Mouse (Mus musculus) heart, embryonic 13.5 days (tissue): ENCODE data around the gene Dab1. TPM values are rescaled to one million over a fixed set of nuclear protein-coding genes. Genes with fewer than 3 reads are reported as not detected.

ENCODE experiments used
- ATAC-seq: fragments of 200-750 bp; cut with Nextera tagmentation; 2 replicates; pipeline ENCODE4 v1.8.0; 2017; ENCODE audit warnings: moderate TSS enrichment; ENCODE audit not compliant: insufficient number of reproducible peaks, low FRiP score, low TSS enrichment; ENCODE audit errors: extremely low read depth
- H3K27ac ChIP-seq: fragments of 300-500 bp; sonication (generic); replicated peaks from 2 replicates; pipeline ENCODE4 v1.5.1; 2015; ENCODE audit warnings: moderate library complexity, mild to moderate bottlenecking, inconsistent platforms
- H3K27me3 ChIP-seq: fragments of 300-500 bp; sonication (generic); replicated peaks from 2 replicates; pipeline ENCODE4 v1.6.1; 2015; ENCODE audit warnings: mild to moderate bottlenecking, inconsistent platforms
- H3K36me3 ChIP-seq: fragments of 300-500 bp; sonication (generic); 2 replicates; pipeline ENCODE4 v1.6.1; 2015; ENCODE audit warnings: mild to moderate bottlenecking, inconsistent platforms
- H3K4me1 ChIP-seq: fragments of 300-500 bp; sonication (generic); 2 replicates; pipeline ENCODE4 v1.6.1; 2015; ENCODE audit warnings: inconsistent platforms
- H3K4me2 ChIP-seq: fragments of 300-500 bp; sonication (generic); 2 replicates; pipeline ENCODE4 v1.6.1; 2015; ENCODE audit warnings: inconsistent platforms, mild to moderate bottlenecking, moderate library complexity
- H3K4me3 ChIP-seq: fragments of 300-500 bp; sonication (generic); 2 replicates; pipeline ENCODE4 v1.5.1; 2015; ENCODE audit warnings: moderate library complexity, mild to moderate bottlenecking, inconsistent platforms
- H3K9ac ChIP-seq: fragments of 300-500 bp; sonication (generic); 2 replicates; pipeline ENCODE4 v1.6.1; 2015; ENCODE audit warnings: inconsistent platforms, mild to moderate bottlenecking, moderate library complexity
- H3K9me3 ChIP-seq: fragments of 300-500 bp; sonication (generic); 2 replicates; pipeline ENCODE4 v1.6.1; 2016; ENCODE audit warnings: inconsistent platforms
- WGBS: fragments of 180-500 bp; shearing (Covaris S2); methylation state at CpG from one replicate; pipeline ENCODE4 v1.1.7; 2015; ENCODE audit warnings: mixed read lengths; 5-methylcytosine and 5-hydroxymethylcytosine counted together
- polyA plus RNA-seq: library from polyadenylated mRNA; unstranded; fragments of >200 nt; fragmentation: Nextera tagmentation; extraction: Ambion mirVana; gene quantifications from 2 replicates; pipeline ENCODE4 v1.2.1, GENCODE M21; 2015

Gene Dab1
- polyA plus RNA-seq, 1 experiment from 2014 or later: 0.48 TPM

DNA sequence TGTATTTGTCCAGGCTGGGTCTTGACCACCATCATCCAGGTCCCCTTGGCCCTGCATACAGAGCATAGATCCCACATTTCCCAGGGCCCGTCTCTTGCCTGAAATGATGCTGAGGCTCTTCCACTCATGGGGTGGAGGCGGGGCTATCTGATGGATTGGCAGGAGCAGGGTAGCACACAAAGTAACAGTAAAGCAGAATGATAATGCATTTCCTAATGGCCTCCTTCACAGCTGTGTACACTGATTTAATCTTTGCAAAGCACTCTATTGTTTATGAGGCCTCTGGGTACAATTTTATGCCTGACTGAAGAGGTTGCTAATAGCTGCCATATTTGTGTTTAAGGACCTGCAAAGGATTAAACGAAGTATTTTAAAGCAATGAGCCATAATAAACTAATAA, 374.7 kb downstream of the Dab1 start:
- Histone ChIP-seq H3K4me1 (no peaks in the 10 kb centered on the region), H3K9me3 (no peaks in the 10 kb centered on the region), H3K4me3 (no peak overlapping the region), H3K36me3 (no peaks in the 10 kb centered on the region), H3K27me3 (no peaks in the 10 kb centered on the region), H3K9ac (no peak overlapping the region), H3K27ac (no peak overlapping the region), H3K4me2 (no peak overlapping the region)
- WGBS: 66% methylated on average over 3 of the region's 3 CpGs
- ATAC-seq: no peak

DNA sequence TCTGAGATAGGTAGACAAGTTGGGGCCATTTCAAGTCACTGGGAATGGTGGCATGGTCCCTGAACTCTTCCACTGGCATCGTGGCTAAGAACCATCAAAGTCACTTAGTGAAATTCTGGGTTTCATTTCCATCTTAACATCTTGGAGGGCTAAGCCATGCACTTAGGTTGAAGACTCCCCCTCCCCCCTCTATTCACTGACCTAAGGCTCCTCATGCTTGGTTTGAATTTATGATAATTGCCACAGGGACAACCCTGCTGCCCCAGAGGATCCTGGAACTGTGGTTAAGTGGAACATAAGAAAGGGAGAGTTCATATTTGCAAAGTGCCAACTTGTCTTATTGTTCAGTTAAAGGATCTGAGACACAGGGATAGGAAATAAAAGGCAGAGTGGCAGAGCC, 375.2 kb downstream of the Dab1 start:
- no peaks in the 10 kb centered on the region for H3K36me3 ChIP-seq
- H3K27ac ChIP-seq: no peak overlapping the region
- no peak overlapping the region for H3K4me3 ChIP-seq
- WGBS: 71% methylated on average over 1 of the region's 1 CpGs
- no peak for ATAC-seq
- H3K9ac ChIP-seq: no peak overlapping the region
- H3K4me1 ChIP-seq: no peaks in the 10 kb centered on the region
- no peak overlapping the region for H3K4me2 ChIP-seq
- H3K9me3 ChIP-seq: no peaks in the 10 kb centered on the region
- H3K27me3 ChIP-seq: no peaks in the 10 kb centered on the region

DNA sequence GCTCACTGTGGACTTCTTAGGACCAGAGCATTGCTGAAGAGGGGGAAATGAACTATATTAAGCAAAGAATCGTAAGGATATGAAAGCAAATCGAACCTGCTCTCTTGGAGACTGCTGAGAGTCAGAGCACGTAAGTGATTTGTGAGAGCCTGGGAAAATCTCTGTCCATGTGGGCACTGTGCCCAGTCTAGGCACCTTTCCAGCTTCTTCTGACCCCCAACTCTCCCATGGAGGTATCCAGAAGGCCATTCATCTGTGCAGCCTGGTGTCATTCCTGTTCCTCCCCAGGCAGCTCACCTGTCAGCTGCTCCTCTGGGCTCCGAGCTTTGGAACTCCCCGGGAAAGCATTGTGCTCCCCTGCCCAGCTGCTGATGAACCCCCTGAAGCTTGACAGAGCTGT, 389.2 kb downstream of the Dab1 start:
- no peaks in the 10 kb centered on the region for H3K36me3 ChIP-seq
- 58% methylated on average over 5 of the region's 5 CpGs for WGBS
- H3K9me3 ChIP-seq: no peaks in the 10 kb centered on the region
- no peak overlapping the region for H3K27ac ChIP-seq
- H3K27me3 ChIP-seq: no peaks in the 10 kb centered on the region; the same call in 1 of the 2 replicates
- no peak for ATAC-seq
- no peak overlapping the region for H3K4me3 ChIP-seq
- H3K4me1 ChIP-seq: no peaks in the 10 kb centered on the region
- H3K4me2 ChIP-seq: no peak overlapping the region
- no peak overlapping the region for H3K9ac ChIP-seq

DNA sequence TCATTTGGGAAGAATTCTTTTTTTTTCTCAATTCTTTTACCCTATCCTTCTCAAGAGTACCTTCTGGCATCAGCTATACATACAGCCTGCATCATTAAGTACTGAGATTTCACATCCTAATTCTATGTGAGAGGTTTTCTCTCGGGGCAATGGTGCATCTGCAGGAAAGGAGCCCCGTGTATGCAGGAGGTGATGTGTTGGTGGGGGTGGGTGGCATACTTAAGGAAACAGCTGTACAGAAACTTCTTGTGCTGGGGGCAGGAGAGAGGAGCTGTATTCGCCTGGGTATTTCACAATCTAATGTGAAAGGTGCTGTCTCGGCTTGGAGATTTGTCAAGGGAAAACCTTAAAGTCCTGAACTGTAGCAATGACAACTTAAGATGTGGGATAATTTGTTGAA, 392.5 kb downstream of the Dab1 start:
- Histone ChIP-seq H3K9ac (no peak overlapping the region), H3K4me1 (no peaks in the 10 kb centered on the region), H3K36me3 (no peaks in the 10 kb centered on the region), H3K27ac (no peak overlapping the region), H3K4me2 (no peak overlapping the region), H3K4me3 (no peak overlapping the region), H3K27me3 (no peaks in the 10 kb centered on the region; the same call in 1 of the 2 replicates), H3K9me3 (no peaks in the 10 kb centered on the region)
- 60% methylated on average over 4 of the region's 4 CpGs for WGBS
- no peak for ATAC-seq

DNA sequence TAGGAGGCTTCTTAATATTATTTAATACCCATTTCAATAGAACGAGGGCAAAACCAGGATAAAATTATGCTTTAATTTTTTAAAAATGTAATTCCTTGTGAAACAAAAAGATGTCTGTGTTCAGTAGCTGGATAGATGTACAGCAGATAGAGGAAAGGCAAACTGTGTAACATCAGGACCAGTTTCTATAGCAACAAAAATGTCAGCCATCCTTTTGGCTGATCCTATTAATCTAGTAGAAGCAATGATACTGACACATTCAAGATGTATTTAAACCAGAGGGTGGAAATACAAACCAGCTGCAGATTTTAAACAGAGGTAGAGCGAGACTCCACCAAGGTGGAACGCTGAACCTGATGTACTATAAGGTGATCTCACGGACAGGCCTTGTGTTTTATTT, 393.0 kb downstream of the Dab1 start:
- Histone ChIP-seq H3K4me1 (no peaks in the 10 kb centered on the region), H3K9ac (no peak overlapping the region), H3K27ac (no peak overlapping the region), H3K36me3 (no peaks in the 10 kb centered on the region), H3K4me3 (no peak overlapping the region), H3K9me3 (no peaks in the 10 kb centered on the region), H3K4me2 (no peak overlapping the region), H3K27me3 (no peaks in the 10 kb centered on the region; the same call in 1 of the 2 replicates)
- WGBS: 81% methylated on average over 4 of the region's 4 CpGs
- no peak for ATAC-seq

DNA sequence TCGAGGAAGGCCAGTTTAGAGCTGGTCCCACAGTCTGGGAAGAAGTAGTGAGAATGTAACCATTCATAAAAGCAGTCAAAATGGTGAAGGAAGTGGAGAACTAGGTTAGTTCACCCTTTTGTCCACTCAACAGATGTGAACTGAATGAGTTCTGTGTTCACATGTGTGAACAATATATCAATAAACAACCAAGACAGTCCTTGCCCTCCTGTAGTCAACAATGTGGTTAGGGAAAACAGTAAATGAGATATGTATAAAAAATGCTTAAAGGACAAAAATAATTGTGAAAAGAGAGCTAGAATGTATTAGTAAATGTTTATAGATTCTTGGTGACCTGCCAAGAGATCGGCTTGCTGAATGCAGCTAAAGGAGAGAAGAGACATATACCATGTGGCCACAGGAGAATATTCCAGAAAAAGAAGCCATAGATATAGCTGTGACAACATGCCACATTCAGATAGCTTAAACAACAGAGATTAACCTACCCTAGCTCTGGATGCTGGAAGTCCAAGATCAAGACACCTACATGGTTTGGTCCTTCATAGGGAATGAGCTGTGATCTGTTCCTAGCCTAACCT, 406.0 kb downstream of the Dab1 start:
- ATAC-seq: no peak
- no peaks in the 10 kb centered on the region for H3K27me3 ChIP-seq
- H3K4me1 ChIP-seq: no peaks in the 10 kb centered on the region
- H3K36me3 ChIP-seq: no peaks in the 10 kb centered on the region
- H3K27ac ChIP-seq: no peak overlapping the region
- WGBS: 65% methylated on average over 2 of the region's 2 CpGs
- H3K4me3 ChIP-seq: no peak overlapping the region
- no peaks in the 10 kb centered on the region for H3K9me3 ChIP-seq
- no peak overlapping the region for H3K4me2 ChIP-seq
- no peak overlapping the region for H3K9ac ChIP-seq

DNA sequence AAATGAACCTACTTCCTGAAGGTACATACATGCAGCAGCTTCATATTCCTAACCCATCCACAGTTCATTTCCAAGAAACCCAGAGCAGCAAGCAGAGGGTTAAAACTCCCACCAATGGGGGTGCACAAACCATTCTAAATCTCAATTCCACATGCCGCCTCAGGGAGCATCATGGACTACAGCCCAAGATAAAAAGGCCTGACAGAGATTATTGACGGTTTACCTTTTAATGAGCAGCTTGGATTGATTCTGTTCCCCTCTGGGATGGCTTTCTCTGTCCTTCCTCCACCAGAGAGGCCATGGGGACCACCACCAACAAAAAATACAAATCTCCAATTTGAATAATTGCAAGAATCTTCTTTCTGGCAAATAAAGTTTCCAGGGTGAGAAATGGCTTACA, 407.7 kb downstream of the Dab1 start:
- Histone ChIP-seq H3K4me1 (no peaks in the 10 kb centered on the region), H3K27me3 (no peaks in the 10 kb centered on the region), H3K27ac (no peak overlapping the region), H3K36me3 (no peaks in the 10 kb centered on the region), H3K9ac (no peak overlapping the region), H3K4me2 (no peak overlapping the region), H3K4me3 (no peak overlapping the region), H3K9me3 (no peaks in the 10 kb centered on the region)
- no peak for ATAC-seq
- 52% methylated on average over 2 of the region's 2 CpGs for WGBS

DNA sequence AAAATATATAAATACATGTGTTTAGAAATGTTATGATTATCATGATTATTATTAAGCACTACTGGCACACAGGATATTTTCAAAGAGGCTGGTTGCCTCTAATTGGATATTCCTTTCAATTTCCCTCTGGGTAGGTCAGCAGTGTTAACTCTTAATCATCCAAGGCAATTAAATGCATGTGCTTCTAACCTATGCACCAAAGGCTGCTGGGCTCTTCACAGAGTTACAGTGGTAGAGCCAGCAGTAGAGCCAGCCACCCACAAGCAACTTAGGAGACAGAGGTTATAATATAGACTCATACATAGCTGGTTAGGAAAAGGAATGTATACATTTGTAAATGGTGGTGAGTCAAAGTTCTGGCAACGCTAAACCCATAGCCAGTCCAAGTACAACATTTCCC, 408.1 kb downstream of the Dab1 start:
- ATAC-seq: no peak
- no peak overlapping the region for H3K27ac ChIP-seq
- 84% methylated on average over 1 of the region's 1 CpGs for WGBS
- no peaks in the 10 kb centered on the region for H3K27me3 ChIP-seq
- no peak overlapping the region for H3K4me2 ChIP-seq
- H3K9me3 ChIP-seq: no peaks in the 10 kb centered on the region
- no peak overlapping the region for H3K9ac ChIP-seq
- H3K4me1 ChIP-seq: no peaks in the 10 kb centered on the region
- H3K4me3 ChIP-seq: no peak overlapping the region
- H3K36me3 ChIP-seq: no peaks in the 10 kb centered on the region

DNA sequence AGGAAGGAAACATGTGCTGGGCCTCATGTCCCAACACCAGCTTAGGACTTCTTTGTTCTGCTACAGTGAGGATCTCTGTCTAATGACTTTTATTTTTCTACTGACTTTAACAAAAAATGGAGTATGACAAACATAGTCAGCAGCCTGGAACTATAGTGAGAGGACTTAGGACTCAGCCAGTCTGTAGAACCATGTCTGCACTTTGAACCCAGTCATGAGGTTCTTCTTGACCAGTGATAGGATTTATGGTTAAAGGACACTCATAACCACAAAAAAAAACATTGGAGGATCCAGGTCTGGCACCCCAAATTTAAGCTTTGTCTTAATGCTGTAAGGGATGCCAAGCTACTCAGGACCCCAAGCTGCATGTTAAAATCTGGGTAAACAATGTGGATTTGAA, 416.9 kb downstream of the Dab1 start:
- H3K4me1 ChIP-seq: no peaks in the 10 kb centered on the region
- ATAC-seq: no peak

DNA sequence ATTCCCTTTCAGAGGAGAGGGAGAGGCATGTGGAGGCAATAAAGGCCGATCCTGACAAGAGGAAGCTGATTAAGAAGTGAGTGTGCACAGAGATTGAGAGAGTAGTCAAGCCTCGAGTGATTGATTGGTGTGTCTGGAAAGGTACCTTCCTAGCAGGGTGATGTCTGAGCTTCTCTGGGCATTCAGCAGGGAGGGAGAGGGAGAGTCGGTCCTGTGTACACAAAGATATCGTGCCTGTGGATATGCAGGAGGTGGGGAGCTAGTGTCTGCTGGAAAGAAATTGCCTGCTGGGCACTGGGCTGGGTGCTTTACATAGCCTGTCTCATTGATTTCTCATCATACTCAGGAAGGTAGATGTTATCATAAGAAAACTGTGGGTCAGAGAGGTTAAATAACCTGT, 420.4 kb downstream of the Dab1 start:
- H3K4me2 ChIP-seq: no peak overlapping the region
- H3K27ac ChIP-seq: no peak overlapping the region
- H3K9me3 ChIP-seq: no peaks in the 10 kb centered on the region
- no peaks in the 10 kb centered on the region for H3K27me3 ChIP-seq
- H3K36me3 ChIP-seq: no peaks in the 10 kb centered on the region
- no peak overlapping the region for H3K4me3 ChIP-seq
- ATAC-seq: no peak
- WGBS: 31% methylated on average over 4 of the region's 4 CpGs
- H3K9ac ChIP-seq: no peak overlapping the region
- 0 out of 2 replicates have a peak, but pooled peaks cover under 1% of the 10 kb centered on the region for H3K4me1 ChIP-seq

More for the DNA sequence above, 416.9 kb downstream of the Dab1 start:
- H3K4me3 ChIP-seq: no peak overlapping the region
- no peak overlapping the region for H3K27ac ChIP-seq
- H3K9ac ChIP-seq: no peak overlapping the region
- H3K36me3 ChIP-seq: no peaks in the 10 kb centered on the region
- H3K27me3 ChIP-seq: no peaks in the 10 kb centered on the region
- H3K4me2 ChIP-seq: no peak overlapping the region
- H3K9me3 ChIP-seq: no peaks in the 10 kb centered on the region

DNA sequence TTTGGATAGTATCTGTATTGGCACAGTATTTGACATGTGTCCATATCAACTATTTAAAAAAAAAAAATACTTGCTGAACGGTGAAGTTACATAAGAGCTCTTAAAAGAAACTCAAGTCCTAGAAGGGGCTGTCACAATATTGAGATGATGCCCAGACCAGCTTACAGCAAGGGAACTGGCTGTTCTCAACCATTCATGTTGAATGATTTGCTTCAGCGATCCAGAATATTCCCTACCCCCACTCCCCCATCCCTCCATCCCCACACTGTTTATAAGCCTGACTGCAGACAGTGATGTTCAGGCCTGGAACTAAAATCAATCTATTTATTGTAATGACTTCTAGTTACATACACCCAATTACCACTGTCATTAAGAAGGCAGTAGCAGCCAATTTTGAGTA, 424.3 kb downstream of the Dab1 start:
- ATAC-seq: no peak
- 68% methylated on average over 2 of the region's 2 CpGs for WGBS
- no peak overlapping the region for H3K4me2 ChIP-seq
- H3K9me3 ChIP-seq: no peaks in the 10 kb centered on the region
- no peak overlapping the region for H3K4me3 ChIP-seq
- 0 out of 2 replicates have a peak, but pooled peaks cover 3% of the 10 kb centered on the region for H3K4me1 ChIP-seq
- H3K27ac ChIP-seq: no peak overlapping the region
- no peak overlapping the region for H3K9ac ChIP-seq
- H3K36me3 ChIP-seq: no peaks in the 10 kb centered on the region
- H3K27me3 ChIP-seq: no peaks in the 10 kb centered on the region

DNA sequence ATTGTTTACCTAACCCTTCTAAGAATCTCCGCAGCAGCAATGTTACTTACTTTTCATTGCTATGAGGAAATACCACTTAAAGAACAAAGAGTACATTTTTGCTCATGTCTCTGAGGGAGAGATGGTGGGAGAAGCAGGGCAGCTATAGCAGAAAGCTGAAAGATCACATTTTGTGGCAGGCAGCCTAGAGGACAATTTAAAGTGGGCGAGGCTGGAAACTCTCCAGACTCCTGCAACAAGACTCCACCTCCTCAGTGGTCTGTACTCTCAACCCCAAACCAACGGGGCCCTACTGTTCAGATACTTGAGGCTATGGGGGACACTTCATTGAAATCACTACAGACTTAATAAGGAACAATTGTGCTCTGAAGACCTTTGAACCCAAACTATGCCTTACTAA, 425.5 kb downstream of the Dab1 start:
- no peaks in the 10 kb centered on the region for H3K27me3 ChIP-seq
- H3K9me3 ChIP-seq: no peaks in the 10 kb centered on the region
- 47% methylated on average over 3 of the region's 3 CpGs for WGBS
- no peaks in the 10 kb centered on the region for H3K36me3 ChIP-seq
- H3K4me2 ChIP-seq: no peak overlapping the region
- ATAC-seq: no peak
- no peak overlapping the region for H3K9ac ChIP-seq
- no peak overlapping the region for H3K4me3 ChIP-seq
- H3K27ac ChIP-seq: no peak overlapping the region
- H3K4me1 ChIP-seq: 0 out of 2 replicates have a peak, but pooled peaks cover 3% of the 10 kb centered on the region
